Mouse (Mus musculus): Measurements from ENCODE around the gene 1700025G04Rik.

1700025G04Rik gene

GRCm38 (mm10) chr1:151962078-151962477 lies 127.8 kb downstream of the 1700025G04Rik start:
- DNase-seq (ENCODE audit: low read depth), result no peak

DNA sequence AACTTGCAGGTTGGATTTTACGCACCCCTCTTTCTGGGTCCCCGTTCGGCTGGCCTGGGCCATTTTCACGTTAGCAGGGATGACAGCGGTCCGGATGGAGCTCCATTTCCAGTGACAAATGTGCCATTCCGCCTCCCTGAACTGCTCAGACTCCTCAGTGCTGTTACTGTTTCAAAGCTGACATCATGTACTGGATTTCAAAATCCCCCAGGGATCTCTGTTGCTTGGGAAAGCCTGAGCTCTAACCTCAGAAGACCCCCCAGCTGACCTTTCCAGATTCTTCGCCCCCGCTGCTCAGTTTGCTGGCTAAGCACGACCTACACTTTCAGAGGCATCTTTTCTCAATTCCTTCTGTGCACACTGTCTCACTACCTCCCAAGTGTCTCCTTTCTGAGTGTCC lies 128.7 kb downstream of the 1700025G04Rik start:
- DNase-seq (ENCODE audit: low read depth), result no peak

- no peak for DNase-seq (ENCODE audit: low read depth)
These were observed 130.9 kb downstream of the 1700025G04Rik start for GRCm38 (mm10) chr1:151959010-151959409.

DNA sequence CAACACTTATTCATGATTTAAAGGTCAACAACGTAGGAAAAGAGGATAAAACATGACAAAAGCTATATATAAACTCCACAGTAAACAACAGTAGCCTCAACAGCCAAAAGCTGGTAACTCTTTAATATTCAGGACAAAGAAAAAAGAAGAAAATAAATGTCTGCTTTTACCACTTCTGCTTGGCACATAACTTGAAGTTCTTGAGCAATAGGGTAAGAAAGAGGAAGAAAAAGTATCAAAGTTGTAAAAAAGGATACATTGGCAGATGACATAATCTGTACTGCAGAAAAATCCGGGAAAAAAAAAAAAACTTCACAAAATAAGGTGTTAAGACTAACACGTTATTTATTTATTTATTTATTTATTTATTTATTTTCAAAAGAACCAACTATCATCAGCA lies 131.5 kb downstream of the 1700025G04Rik start:
- DNase-seq (ENCODE audit: low read depth), result no peak

GRCm38 (mm10) chr1:151957669-151958068 lies 132.3 kb downstream of the 1700025G04Rik start:
- DNase-seq (ENCODE audit: low read depth), result no peak

- DNase-seq (ENCODE audit: low read depth), result no peak
These were observed 134.1 kb downstream of the 1700025G04Rik start for GRCm38 (mm10) chr1:151955866-151956265.

- DNase-seq (ENCODE audit: low read depth), result peak; percentile 29
These were observed 136.4 kb downstream of the 1700025G04Rik start for GRCm38 (mm10) chr1:151953563-151953962.

DNA sequence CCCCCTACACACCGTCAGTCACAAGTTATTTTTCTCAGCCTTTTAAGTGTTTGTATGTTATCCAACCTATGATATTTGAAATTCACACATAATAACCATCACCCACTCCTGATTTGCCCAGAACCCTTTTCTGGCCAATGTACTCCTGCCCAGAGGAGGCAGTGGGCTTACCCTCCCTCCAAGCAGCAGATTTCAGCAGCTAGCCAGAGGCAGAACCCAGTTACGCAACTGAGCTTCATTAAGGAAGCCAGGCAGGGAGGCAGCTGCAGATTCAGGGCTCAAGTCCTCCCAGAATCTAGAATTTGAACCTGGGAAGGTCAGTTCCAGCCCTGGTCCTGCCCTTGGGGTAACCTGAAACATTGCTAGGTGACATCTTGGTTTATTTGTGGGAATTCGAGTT lies 141.9 kb downstream of the 1700025G04Rik start:
- DNase-seq (ENCODE audit: low read depth), result no peak

- no peak for DNase-seq (ENCODE audit: low read depth)
These were observed 142.4 kb downstream of the 1700025G04Rik start for GRCm38 (mm10) chr1:151947571-151947970.

GRCm38 (mm10) chr1:151944457-151945223 lies 145.3 kb downstream of the 1700025G04Rik start:
- DNase-seq (ENCODE audit: low read depth), result no peak

- no peak for DNase-seq (ENCODE audit: low read depth)
These were observed 146.2 kb downstream of the 1700025G04Rik start for GRCm38 (mm10) chr1:151943681-151944237.

- DNase-seq (ENCODE audit: low read depth), result no peak
These were observed 146.8 kb downstream of the 1700025G04Rik start for GRCm38 (mm10) chr1:151942972-151943654.

- DNase-seq (ENCODE audit: low read depth), result no peak
These were observed 149.9 kb downstream of the 1700025G04Rik start for GRCm38 (mm10) chr1:151939987-151940386.

GRCm38 (mm10) chr1:151939510-151939909 lies 150.4 kb downstream of the 1700025G04Rik start:
- DNase-seq (ENCODE audit: low read depth), result no peak

DNA sequence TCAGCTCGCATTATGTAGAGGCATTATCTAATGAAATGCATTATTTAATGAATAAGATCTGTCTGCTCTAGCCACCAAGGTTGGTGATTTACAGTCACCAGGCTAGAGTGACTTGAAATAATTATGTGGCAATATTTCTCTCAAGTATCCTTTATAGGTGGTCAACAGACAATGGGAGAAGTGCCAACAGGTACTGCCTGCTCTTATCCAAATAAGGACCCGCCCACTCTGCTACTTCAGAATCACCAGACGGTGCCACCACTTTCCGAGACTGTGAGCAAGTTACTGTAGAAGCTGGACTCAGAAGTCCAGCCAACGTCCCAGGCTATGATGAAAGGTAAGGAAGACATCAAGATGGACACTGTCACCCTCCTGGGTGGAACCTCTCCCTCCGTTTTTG lies 156.3 kb downstream of the 1700025G04Rik start:
- DNase-seq (ENCODE audit: low read depth), result no peak

DNA sequence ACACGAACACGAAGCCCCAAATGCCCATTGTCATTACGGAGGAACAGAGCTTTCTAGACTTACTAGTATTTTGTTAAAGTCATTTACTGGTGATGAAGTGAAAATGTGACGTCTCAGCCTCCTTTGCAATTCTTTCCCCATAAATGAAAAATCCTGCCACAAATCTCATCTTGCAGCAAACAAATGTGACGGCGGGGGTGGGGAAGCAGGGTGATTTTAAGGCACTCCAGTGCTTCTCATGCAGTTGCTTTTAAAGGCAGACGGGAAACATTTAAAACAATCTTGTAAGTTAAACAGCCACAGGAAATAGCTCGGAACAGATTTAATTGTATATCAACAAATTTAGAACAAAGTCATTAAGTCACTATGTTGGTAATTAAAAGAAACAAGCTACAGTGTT lies 163.1 kb downstream of the 1700025G04Rik start:
- no peak for DNase-seq (ENCODE audit: low read depth)

DNA sequence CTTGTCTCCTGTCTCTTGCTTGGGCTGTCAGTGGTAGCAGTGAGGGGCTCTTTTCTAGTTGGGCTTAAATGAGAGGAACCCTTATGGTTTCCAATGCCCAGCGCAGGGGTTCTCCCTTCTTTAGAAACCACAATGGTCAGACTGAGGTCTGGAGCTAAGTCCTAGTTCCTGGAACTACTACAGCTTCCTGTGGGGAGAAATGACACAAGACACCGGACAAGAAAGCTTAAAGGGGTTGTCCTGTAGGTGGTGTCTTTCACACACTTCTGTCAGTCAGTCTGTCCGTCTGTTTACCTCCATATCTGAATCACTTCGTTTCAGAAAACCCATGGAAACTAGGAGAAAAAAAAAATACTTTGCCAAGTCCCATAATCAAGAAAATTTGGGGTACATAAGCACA lies 163.8 kb downstream of the 1700025G04Rik start:
- no peak for DNase-seq (ENCODE audit: low read depth)

DNA sequence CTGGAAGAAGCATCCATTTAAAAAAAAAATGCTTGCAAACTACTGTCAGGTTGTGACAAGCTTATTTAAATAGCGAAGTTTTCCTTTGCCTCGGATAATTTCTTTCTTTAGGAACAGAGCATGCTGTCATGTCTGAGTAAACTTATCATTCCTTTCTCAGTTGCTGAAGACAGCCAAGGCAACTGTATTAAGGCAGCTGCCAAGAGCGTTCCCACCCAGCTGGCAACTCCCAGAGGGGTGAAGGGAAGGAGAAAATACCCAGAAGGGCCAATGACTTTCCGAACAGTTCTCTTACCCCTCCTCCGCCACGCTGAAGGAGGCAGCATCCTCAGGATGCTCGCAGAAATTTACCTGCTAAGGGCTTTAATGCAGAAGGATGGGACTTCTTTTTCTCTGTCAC lies 164.2 kb downstream of the 1700025G04Rik start:
- no peak for DNase-seq (ENCODE audit: low read depth)

DNA sequence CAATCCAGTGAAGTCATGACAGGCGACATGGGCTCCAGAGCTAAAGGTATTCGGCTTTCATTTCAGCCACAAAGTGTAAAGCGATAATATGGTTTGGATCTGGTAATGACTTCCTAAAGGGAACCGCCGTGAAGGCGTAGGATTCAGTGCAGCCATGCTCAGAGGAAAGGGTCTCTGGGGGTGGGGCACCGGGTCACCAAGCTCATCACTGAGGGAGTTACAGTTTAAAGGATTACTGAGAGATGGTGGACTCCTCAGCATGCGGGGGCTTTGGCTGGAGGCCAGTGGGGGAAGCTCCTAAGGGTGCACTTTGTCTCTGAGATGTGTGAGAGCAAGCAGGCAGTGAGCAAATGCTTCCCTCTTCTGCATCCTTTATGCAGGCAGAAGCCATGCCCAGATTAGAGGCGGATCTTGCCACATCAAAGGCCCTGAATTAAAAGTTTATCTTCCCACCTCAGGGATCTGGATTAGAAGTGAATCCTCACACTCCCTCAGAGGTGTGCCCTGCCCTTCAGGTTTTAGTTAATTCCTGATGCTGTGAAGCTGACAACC lies 171.0 kb downstream of the 1700025G04Rik start:
- no peak for DNase-seq (ENCODE audit: low read depth)

DNA sequence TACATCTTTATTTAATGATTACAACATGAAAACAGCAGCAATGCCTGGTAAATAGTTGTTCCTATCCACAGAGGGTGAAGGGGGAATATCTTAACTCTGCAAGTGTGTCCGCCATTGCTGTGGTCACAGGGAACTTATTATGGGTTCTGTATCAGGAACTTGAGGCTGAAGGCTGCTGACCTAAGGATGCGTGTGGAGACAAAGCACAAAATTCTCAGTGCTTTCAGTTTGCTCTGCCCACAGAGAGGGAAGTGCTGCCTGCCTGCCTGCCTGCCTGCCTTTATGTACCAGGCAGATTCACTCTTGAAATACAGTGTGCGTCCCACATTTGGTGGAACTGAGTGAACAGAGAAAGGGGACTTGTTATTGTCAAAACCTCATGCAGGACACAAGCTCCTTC lies 172.2 kb downstream of the 1700025G04Rik start:
- no peak for DNase-seq (ENCODE audit: low read depth)

DNA sequence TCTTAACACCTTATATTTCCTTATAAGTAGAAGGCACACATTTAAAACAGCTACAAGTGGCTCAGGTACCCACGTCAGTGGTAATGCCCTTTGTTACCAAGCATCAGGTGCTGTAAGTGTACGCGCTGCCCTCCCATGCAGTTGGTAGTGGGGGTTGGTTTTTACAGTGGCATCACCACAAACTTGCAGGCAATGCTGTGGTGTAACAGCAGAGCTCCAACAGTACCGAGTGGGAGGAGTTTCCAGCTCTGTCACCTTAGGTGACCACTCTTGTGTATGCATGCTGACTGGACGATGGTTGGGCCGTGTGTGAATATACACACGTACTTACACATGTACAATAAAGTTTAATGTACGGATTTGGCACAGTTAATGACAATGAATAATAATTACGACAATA lies 175.4 kb downstream of the 1700025G04Rik start:
- DNase-seq (ENCODE audit: low read depth), result no peak

- DNase-seq (ENCODE audit: low read depth), result no peak
These were observed 182.9 kb downstream of the 1700025G04Rik start for GRCm38 (mm10) chr1:151907014-151907413.
